Comparison of ENCODE assay signal across 12 mouse cellular contexts in the genomic region with DNA sequence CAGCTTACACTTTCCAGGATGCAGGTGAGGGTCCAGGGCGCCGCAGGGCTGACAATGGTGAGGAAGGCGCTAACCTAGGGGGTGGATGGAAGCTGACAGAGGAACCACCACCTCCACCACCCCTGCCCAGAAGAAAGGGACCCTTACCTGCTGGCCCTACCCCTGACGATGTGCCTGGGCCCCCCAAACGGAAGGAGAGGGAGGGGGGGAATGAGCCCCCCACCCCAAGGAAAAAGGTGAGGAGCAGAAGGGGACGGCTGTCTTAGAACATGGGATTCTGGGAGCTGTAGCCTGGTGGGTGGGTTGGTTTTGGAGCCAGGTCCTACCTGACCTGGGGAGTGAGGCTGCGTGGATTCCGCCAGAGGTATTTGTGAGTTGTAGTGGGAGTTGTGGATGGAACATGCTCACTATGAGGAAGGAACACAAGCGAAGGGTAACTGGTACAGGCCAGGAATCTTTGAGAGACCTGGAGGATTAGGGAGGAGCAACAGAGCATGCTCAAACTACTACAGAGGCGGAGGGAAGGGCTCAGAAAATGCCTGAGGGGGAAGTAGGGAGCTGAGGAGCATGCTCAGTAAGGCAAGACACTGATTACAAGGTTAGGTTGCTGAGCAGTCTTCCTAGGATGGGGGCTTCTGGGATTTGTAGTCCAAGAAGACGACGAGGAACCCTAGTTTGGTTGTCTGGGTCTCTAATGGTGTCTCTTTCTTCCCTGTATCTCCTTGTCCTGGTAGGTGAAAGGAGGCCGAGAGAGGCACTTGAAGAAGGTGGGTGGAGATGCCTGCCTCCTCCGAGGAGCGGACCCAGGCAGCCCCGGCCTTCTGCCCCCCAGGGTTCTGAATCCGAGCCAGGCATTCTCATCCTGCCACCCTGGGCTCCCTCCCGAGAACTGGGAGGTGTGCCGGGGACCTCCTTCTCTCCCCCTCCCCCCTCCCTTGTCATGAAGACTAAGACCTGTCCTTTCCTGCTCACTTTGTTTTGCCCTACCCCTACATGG. TPM values are rescaled to one million over a fixed set of nuclear protein-coding genes. Genes with fewer than 3 reads are reported as not detected.
DNase-seq lines count a peak whose midpoint lies in the region; ATAC-seq and TF ChIP-seq lines count a peak whose summit lies in the region.
"Had no signal": no experiment of that assay in that cellular context is flagged by ENCODE, and none has a peak within 500 bp of the region (broad histone marks: within the 10 kb centered on the region; RNA-seq: fewer than 3 reads in every experiment).

No protein-coding gene starts in this region.

- H3K4me1 ChIP-seq in embryonic facial prominence, embryonic 11.5 days (ENCODE audit: control insufficient read depth, insufficient read depth, low read length) = no peaks in the 10 kb centered on the region
- H3K4me1 ChIP-seq in embryonic facial prominence, embryonic 10.5 days = peaks cover 32% of the 10 kb centered on the region
- H3K4me1 ChIP-seq in lung, embryonic 14.5 days (ENCODE audit: insufficient read depth) = peaks cover 4% of the 10 kb centered on the region; the same call in 1 of the 2 replicates

- no peak overlapping the region for H3K4me3 ChIP-seq in embryonic facial prominence, embryonic 11.5 days (ENCODE audit: low read depth, low read length)
- no peak overlapping the region for H3K4me3 ChIP-seq in embryonic facial prominence, embryonic 10.5 days
- H3K4me3 ChIP-seq in lung, embryonic 14.5 days (ENCODE audit: low read depth, low read length) = no peak overlapping the region
- H3K4me3 ChIP-seq: intestine, embryonic 15.5 days; neural tube, embryonic 13.5 days had no signal

- no peak overlapping the region for H3K27ac ChIP-seq in embryonic facial prominence, embryonic 11.5 days (replicated peaks; ENCODE audit: low read depth, low read length)
- no peak overlapping the region for H3K27ac ChIP-seq in embryonic facial prominence, embryonic 10.5 days (replicated peaks)
- no peak overlapping the region for H3K27ac ChIP-seq in lung, embryonic 14.5 days (ENCODE audit: low read depth)
- H3K27ac ChIP-seq: intestine, embryonic 15.5 days; neural tube, embryonic 13.5 days had no signal

- H3K36me3 ChIP-seq in embryonic facial prominence, embryonic 11.5 days (replicated peaks; ENCODE audit: control insufficient read depth, insufficient read depth, low read depth, low read length) = peaks cover 31% of the 10 kb centered on the region
- H3K36me3 ChIP-seq in embryonic facial prominence, embryonic 10.5 days (replicated peaks) = peaks cover 80% of the 10 kb centered on the region
- peaks cover 78% of the 10 kb centered on the region for H3K36me3 ChIP-seq in lung, embryonic 14.5 days (ENCODE audit: insufficient read depth)

- DNase-seq in embryonic facial prominence, embryonic 11.5 days (ENCODE audit: low spot score) = peak; percentile 37
- no peak for DNase-seq in embryonic facial prominence, embryonic 10.5 days (ENCODE audit: low spot score)
- DNase-seq in lung, embryonic 14.5 days = no peak
- DNase-seq in lung, postnatal 14 days = no peak
- peak; percentile 58 to 62 for DNase-seq in cerebellum, postnatal 14 days
- DNase-seq in lung, postnatal 25 days (ENCODE audit: low spot score) = peak; percentile 49
- DNase-seq in adrenal gland, adult 18-20 months (ENCODE audit: low spot score in 2 of 2) = no peak
- DNase-seq in gastrocnemius, postnatal 36 days = no peak

- TF ChIP-seq CTCF in lung, embryonic 14.5 days (IDR thresholded peaks at IDR 0.05; ENCODE audit: low read depth) = no peak

- no peak overlapping the region for H3K4me2 ChIP-seq in embryonic facial prominence, embryonic 11.5 days (ENCODE audit: low read depth, low read length)
- no peak overlapping the region for H3K4me2 ChIP-seq in lung, embryonic 14.5 days
- H3K4me2 ChIP-seq: intestine, embryonic 15.5 days; neural tube, embryonic 13.5 days had no signal

- no peak for ATAC-seq in embryonic facial prominence, embryonic 11.5 days (replicated peaks; ENCODE audit: insufficient number of reproducible peaks, low FRiP score, low TSS enrichment, low read depth)
- no peak for ATAC-seq in lung, embryonic 14.5 days (ENCODE audit: insufficient read depth)
- ATAC-seq: intestine, embryonic 15.5 days had no signal

- H3K9me3 ChIP-seq in embryonic facial prominence, embryonic 11.5 days (replicated peaks; ENCODE audit: control insufficient read depth, low read length) = no peaks in the 10 kb centered on the region
- no peaks in the 10 kb centered on the region for H3K9me3 ChIP-seq in embryonic facial prominence, embryonic 10.5 days
- H3K9me3 ChIP-seq in lung, embryonic 14.5 days (ENCODE audit: low read depth, low read length) = no peaks in the 10 kb centered on the region
- H3K9me3 ChIP-seq: intestine, embryonic 15.5 days; neural tube, embryonic 13.5 days had no signal

- 85% methylated on average over 19 of the region's 19 CpGs for WGBS in embryonic facial prominence, embryonic 11.5 days
- 89% methylated on average over 19 of the region's 19 CpGs for WGBS in embryonic facial prominence, embryonic 10.5 days
- 86% methylated on average over 19 of the region's 19 CpGs for WGBS in lung, embryonic 14.5 days

- H3K9ac ChIP-seq in embryonic facial prominence, embryonic 11.5 days (replicated peaks; ENCODE audit: low read length) = no peak overlapping the region
- peak overlapping the region; percentile 13; the same call in 1 of the 2 replicates for H3K9ac ChIP-seq in lung, embryonic 14.5 days
- H3K9ac ChIP-seq: intestine, embryonic 15.5 days; neural tube, embryonic 13.5 days had no signal

- no peaks in the 10 kb centered on the region for H3K27me3 ChIP-seq in embryonic facial prominence, embryonic 11.5 days (ENCODE audit: control insufficient read depth, insufficient read depth, low read length)
- H3K27me3 ChIP-seq in embryonic facial prominence, embryonic 10.5 days (replicated peaks; ENCODE audit: low read depth, poor library complexity, severe bottlenecking) = no peaks in the 10 kb centered on the region
- no peaks in the 10 kb centered on the region for H3K27me3 ChIP-seq in lung, embryonic 14.5 days (ENCODE audit: insufficient read depth, low read length)
- H3K27me3 ChIP-seq: intestine, embryonic 15.5 days; neural tube, embryonic 13.5 days had no signal

- intact Hi-C loops in gastrocnemius, postnatal 36 days (cut with DNase I) = no loop called here

RNA-seq across cellular contexts. Expression of a gene that starts 6.1 kb away (rescaled TPM):
- 9.4 and 9.5 TPM in 2 replicates for polyA plus RNA-seq in embryonic facial prominence, embryonic 11.5 days (2014; fragmentation: Nextera tagmentation; extraction: Ambion mirVana)
- 8.9 and 9.0 TPM in 2 replicates for polyA plus RNA-seq in embryonic facial prominence, embryonic 10.5 days (2016; fragmentation: Nextera tagmentation; extraction: Ambion mirVana)
- 5.3 and 5.6 TPM in 2 replicates for polyA plus RNA-seq in lung, embryonic 14.5 days (2014; fragmentation: Nextera tagmentation; extraction: Ambion mirVana)
- total RNA-seq in adrenal gland, adult 18-20 months (2021) = 10 to 100 TPM; 10.7 to 14.4 TPM
- 1 to 10 TPM; 1.9 to 2.5 TPM for total RNA-seq in gastrocnemius, postnatal 36 days (2021)

RNA-seq across cellular contexts. Expression of a gene that starts 18.5 kb away (rescaled TPM):
- polyA plus RNA-seq in embryonic facial prominence, embryonic 11.5 days (2014; fragmentation: Nextera tagmentation; extraction: Ambion mirVana) = 0.15 and 0.59 TPM in 2 replicates
- 0.19 TPM in 2 replicates for polyA plus RNA-seq in embryonic facial prominence, embryonic 10.5 days (2016; fragmentation: Nextera tagmentation; extraction: Ambion mirVana)
- 0.38 TPM in 1 of 2 replicates, not detected in the other for polyA plus RNA-seq in lung, embryonic 14.5 days (2014; fragmentation: Nextera tagmentation; extraction: Ambion mirVana)
- not detected for total RNA-seq in adrenal gland, adult 18-20 months (2021)
- not detected for total RNA-seq in gastrocnemius, postnatal 36 days (2021)
- total RNA-seq: gastrocnemius, postnatal 4 days had no signal
- polyA plus RNA-seq: neural tube, embryonic 13.5 days had no signal

RNA-seq across cellular contexts. Expression of a gene that starts 19.2 kb away (rescaled TPM):
- polyA plus RNA-seq in embryonic facial prominence, embryonic 11.5 days (2014; fragmentation: Nextera tagmentation; extraction: Ambion mirVana) = 8.6 and 8.7 TPM in 2 replicates
- polyA plus RNA-seq in embryonic facial prominence, embryonic 10.5 days (2016; fragmentation: Nextera tagmentation; extraction: Ambion mirVana) = 12.9 and 13.6 TPM in 2 replicates
- polyA plus RNA-seq in lung, embryonic 14.5 days (2014; fragmentation: Nextera tagmentation; extraction: Ambion mirVana) = 19.2 and 21.8 TPM in 2 replicates
- 10 to 100 TPM; 28.5 to 30.7 TPM for total RNA-seq in adrenal gland, adult 18-20 months (2021)
- 1 to 10 TPM; 8.4 to 9.2 TPM for total RNA-seq in gastrocnemius, postnatal 36 days (2021)

RNA-seq across cellular contexts. Expression of a gene that starts 26.0 kb away (rescaled TPM):
- 21.7 and 22.0 TPM in 2 replicates for polyA plus RNA-seq in embryonic facial prominence, embryonic 11.5 days (2014; fragmentation: Nextera tagmentation; extraction: Ambion mirVana)
- polyA plus RNA-seq in embryonic facial prominence, embryonic 10.5 days (2016; fragmentation: Nextera tagmentation; extraction: Ambion mirVana) = 14.7 and 15.2 TPM in 2 replicates
- 27.2 and 30.1 TPM in 2 replicates for polyA plus RNA-seq in lung, embryonic 14.5 days (2014; fragmentation: Nextera tagmentation; extraction: Ambion mirVana)
- 10 to 100 TPM; 30.3 to 40.4 TPM for total RNA-seq in adrenal gland, adult 18-20 months (2021)
- 10 to 100 TPM; 13.0 to 21.3 TPM for total RNA-seq in gastrocnemius, postnatal 36 days (2021)

RNA-seq across cellular contexts. Expression of a gene that starts 35.0 kb away (rescaled TPM):
- not detected in 2 replicates for polyA plus RNA-seq in embryonic facial prominence, embryonic 11.5 days (2014; fragmentation: Nextera tagmentation; extraction: Ambion mirVana)
- polyA plus RNA-seq in embryonic facial prominence, embryonic 10.5 days (2016; fragmentation: Nextera tagmentation; extraction: Ambion mirVana) = not detected in 2 replicates
- polyA plus RNA-seq in lung, embryonic 14.5 days (2014; fragmentation: Nextera tagmentation; extraction: Ambion mirVana) = 0.43 TPM in 1 of 2 replicates, not detected in the other
- total RNA-seq in adrenal gland, adult 18-20 months (2021) = 1 to 10 TPM; 2.4 to 3.0 TPM
- 1 to 10 TPM in 1 of 2 experiments, under 1 TPM in 1; 0.31 to 2.1 TPM for total RNA-seq in gastrocnemius, postnatal 36 days (2021)
- polyA plus RNA-seq: intestine, embryonic 15.5 days; liver, embryonic 16.5 days; neural tube, embryonic 13.5 days had no signal

Comparison
In these comparisons a context has a peak if more than half of its experiments do, and no peak if none do; other contexts are left out.
1. DNase-seq: peak in embryonic facial prominence, embryonic 11.5 days (single experiment), cerebellum, postnatal 14 days (2 of 2) and lung, postnatal 25 days (single experiment); none in embryonic facial prominence, embryonic 10.5 days (single experiment), lung, embryonic 14.5 days (single experiment), lung, postnatal 14 days (single experiment), adrenal gland, adult 18-20 months (0 of 2) and gastrocnemius, postnatal 36 days (0 of 2).